Mouse (Mus musculus): ENCODE data around the gene Inhbe.
"Not testable (repeated sequence)": the region's sequence is repeated elsewhere in the genome, so short reads cannot be mapped to it uniquely, and the experiment has no call there.

Gene Inhbe

GRCm38 (mm10) chr10:127321621-127322020, 32.6 kb downstream of the Inhbe start, which contains the start of gene Arhgap9:
Gene Arhgap9 (plus strand): TSS chr10:127321964.
- no peak for DNase-seq

GRCm38 (mm10) chr10:127319969-127320368, 34.2 kb downstream of the Inhbe start:
- DNase-seq: no peak

GRCm38 (mm10) chr10:127318009-127318408, 36.2 kb downstream of the Inhbe start:
- no peak for DNase-seq

- no peak for DNase-seq
Observed at GRCm38 (mm10) chr10:127317277-127317676, 36.9 kb downstream of the Inhbe start.

GRCm38 (mm10) chr10:127314950-127315349, 39.3 kb downstream of the Inhbe start:
- DNase-seq: not testable (repeated sequence)

- not testable (repeated sequence) for DNase-seq
Observed at GRCm38 (mm10) chr10:127313516-127313915, 40.7 kb downstream of the Inhbe start.

GRCm38 (mm10) chr10:127312858-127313257, 41.4 kb downstream of the Inhbe start:
- DNase-seq: no peak

GRCm38 (mm10) chr10:127312356-127312676, 41.9 kb downstream of the Inhbe start:
- DNase-seq: peak; percentile 82 to 89

GRCm38 (mm10) chr10:127311476-127312355, 42.5 kb downstream of the Inhbe start, which contains the start of gene Mars:
Gene Mars (minus strand): TSS chr10:127311786.
- DNase-seq: peak; percentile 96 to 97

- peak in 1 of 2 experiments; percentile 37 for DNase-seq
Observed at GRCm38 (mm10) chr10:127310523-127311475, 43.4 kb downstream of the Inhbe start.

- not testable (repeated sequence) for DNase-seq
Observed at GRCm38 (mm10) chr10:127309167-127309566, 45.0 kb downstream of the Inhbe start.

- no peak for DNase-seq
Observed at GRCm38 (mm10) chr10:127303136-127303535, 51.1 kb downstream of the Inhbe start.

GRCm38 (mm10) chr10:127300361-127300760, 53.9 kb downstream of the Inhbe start:
- DNase-seq: no peak

All from lung, adult 18-20 months (tissue).